Mouse (Mus musculus) T-helper 1 cell (primary cell): ENCODE results near the gene Olfr803.

Experiments
- in situ Hi-C: fragments of 300-600 bp; cut with MboI, MseI; formaldehyde crosslinking; loops from one replicate; pipeline ENCODE4 v1.15.1; 2025; ENCODE audit warnings: high pct_unique_total_duplicates

The Olfr803 gene

DNA sequence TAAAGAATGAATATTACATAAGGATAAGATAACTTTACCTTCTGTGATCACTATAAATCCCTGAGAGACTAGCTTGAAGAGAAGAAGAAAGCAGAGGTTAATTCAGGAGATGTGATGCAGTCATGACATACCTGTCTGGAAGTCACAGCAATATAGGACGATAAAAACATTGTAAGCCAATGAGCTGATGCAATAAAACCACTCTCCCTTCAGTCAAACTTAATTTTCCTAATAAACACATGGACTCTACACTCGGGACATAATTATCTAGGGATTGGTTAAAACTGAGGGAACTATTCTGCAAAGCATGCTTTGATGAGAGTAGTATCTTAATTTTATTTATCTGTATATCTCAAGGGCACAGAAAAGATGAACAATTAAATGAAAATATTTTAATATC, at the start of gene Olfr803:
Gene Olfr803, minus strand, starts transcription at position 101 of the 400 bp plus-strand sequence.
- in situ Hi-C loops, result no loop called here

DNA sequence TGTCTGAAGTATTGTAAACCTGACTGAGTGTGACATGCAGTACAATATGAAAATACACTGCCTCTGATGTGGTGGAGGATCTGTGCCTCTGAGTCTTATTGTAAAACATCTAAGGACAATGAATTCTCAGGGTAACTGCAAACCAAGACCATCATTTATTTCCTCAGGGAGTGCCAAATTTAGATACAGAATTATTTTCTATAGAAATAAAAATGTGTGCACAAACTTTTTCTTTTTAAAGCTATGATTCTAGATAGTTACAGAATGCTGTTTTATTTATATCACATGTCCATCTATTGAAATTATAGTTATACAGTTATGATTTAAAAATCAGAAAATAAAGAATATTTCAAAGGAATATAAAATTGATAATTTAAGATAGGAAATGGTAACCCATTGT, 47.7 kb upstream of the Olfr803 start, which contains the start of gene Olfr806:
Gene Olfr806, minus strand, starts transcription at position 101 of the 400 bp plus-strand sequence.
- in situ Hi-C loops, result no loop called here

DNA sequence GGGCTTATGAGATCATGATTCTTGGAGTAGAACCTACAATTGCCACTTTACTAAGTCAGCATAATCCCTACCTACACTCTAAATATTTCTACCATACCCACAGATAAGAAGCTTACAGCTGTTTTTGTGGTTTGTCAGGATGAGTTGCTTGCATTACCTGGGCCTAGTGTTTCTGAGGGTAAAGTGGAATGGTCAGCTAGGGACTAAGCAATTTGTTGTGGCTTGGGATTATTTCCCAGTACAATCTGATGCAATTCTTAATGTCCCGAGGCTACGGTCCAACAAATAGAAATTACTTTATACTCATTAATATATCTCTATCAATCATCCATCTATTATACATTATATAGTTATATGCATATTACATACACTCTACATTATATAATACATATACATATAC, 35.2 kb upstream of the Olfr803 start, which contains the start of gene Olfr805:
Gene Olfr805, minus strand, starts transcription at position 101 of the 400 bp plus-strand sequence.
- in situ Hi-C loops, result no loop called here

DNA sequence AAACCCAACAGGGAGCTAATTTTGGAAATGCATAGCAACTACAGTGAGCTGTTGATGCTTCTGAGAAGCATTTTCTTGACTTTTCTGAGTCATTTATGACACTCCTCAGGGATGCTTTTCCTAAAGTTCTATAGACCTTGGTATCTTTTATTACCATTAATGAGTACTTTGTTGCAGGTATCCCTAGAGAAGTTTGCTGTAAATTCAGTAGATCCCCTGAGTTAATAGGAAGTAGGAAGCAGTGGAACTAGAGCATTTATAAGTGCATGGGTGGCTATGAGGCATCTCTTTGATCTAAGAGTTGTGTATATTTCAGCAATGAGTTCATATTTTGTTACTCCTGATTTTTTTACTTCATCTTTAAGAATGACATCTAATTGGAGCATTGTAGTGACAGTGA, 8.8 kb upstream of the Olfr803 start, which contains the start of gene Olfr804:
Gene Olfr804, plus strand, starts transcription at position 301 of the 400 bp plus-strand sequence.
- in situ Hi-C loops, result no loop called here

DNA sequence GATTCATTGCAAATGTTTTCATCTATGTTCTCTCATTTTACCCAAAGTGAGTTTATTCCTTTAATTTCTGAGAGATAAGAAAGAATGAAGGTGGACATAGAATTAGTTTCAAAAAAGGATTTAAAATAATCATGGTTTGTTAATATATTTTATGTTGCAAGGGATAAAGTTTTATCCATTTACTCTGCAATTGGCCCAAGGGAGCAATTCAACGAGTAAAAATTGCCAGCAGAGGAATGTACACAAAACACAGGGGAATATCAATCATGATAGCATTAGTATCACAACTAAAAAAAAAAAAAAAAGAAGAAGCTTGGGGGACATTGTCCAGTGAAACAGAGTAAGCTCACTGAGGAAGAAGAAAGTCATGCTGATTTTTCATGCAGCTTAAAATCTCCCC, 6.0 kb downstream of the Olfr803 start, which contains the start of gene Olfr802:
Gene Olfr802, minus strand, starts transcription at position 101 of the 400 bp plus-strand sequence.
- in situ Hi-C loops, result no loop called here

DNA sequence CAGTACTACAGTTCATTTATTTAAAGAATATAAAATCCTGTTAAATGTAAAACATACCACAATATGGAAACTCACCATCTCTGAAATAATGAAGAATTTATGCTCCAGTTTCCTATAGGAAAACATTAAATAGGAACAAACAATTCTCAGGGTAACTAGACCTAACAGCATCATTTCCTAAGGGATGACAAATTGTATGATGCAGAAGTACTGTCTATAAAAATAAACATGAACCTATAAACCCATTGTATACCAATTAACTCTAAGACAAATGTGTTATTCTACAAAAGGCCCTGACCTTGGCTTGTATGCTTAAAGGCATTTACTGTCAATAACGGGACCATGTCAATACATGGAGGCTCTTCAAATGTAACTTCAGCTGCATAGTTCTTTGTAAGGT, 20.3 kb downstream of the Olfr803 start, which contains the start of gene Olfr801:
Gene Olfr801, minus strand, starts transcription at position 101 of the 400 bp plus-strand sequence.
- in situ Hi-C loops, result no loop called here

DNA sequence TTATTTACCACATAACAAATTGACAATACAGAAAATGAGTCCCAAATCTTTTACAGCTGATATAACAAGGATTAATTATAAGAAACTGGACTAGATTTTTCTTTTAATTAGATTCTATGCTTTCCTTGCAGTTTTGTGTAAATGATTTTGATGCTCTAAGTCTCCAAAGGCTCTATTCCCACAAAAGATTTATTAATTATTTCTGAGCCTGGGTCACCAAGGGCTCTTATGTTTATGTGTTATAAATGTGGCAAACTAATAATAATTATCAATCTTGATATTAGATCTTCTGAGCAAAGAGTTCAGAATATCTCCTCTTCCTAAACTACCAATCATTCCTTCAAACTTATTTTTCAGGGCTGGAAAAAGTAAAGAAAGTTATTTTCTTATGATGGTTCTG, 36.7 kb downstream of the Olfr803 start, which contains the start of gene Olfr800:
Gene Olfr800, plus strand, starts transcription at position 301 of the 400 bp plus-strand sequence.
- in situ Hi-C loops, result no loop called here

DNA sequence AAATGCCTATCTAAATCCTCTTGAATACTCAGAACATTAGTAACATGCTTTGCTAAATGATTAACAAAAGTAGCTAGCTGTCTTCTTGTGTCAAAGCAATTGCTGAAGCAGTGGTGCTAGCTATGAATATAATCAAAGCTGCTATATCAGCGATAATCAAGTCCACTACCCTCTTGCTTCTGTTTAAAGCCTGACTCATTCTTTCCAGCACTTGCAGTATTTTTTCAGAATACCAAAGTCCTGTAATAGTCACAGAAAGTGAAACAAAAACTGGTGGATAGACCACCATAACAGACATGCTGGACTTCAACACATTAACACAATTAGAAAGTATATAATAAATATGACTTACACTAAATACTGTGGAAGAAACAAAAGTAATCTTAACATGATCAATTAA, 42.3 kb downstream of the Olfr803 start:
- in situ Hi-C loops, result no loop called here
